Mouse (Mus musculus) gastrocnemius, adult 2 months (tissue): Measurements from ENCODE around the gene Pank4. TPM values are rescaled to one million over a fixed set of nuclear protein-coding genes. Genes with fewer than 3 reads are reported as not detected.
A peak's percentile ranks its signal among the peaks of the same experiment; 100 is the strongest.

ENCODE experiments used
- DNase-seq: peaks from one replicate; pipeline ENCODE4 v3.0.0; 2022
- H3K27ac ChIP-seq: fragments of 200-600 bp; 2 replicates; pipeline ENCODE4 v1.8.1; 2022; ENCODE audit warnings: mild to moderate bottlenecking
- H3K4me3 ChIP-seq: fragments of 200-600 bp; 2 replicates; pipeline ENCODE4 v1.8.1; 2022; ENCODE audit warnings: mild to moderate bottlenecking, moderate library complexity
- CTCF ChIP-seq: fragments of 200-600 bp; IDR thresholded peaks from 2 replicates; pipeline ENCODE4 v1.8.1; 2022; ENCODE audit warnings: antibody characterized with exemption, mild to moderate bottlenecking, moderate library complexity
- intact Hi-C: fragments of 180-260 bp; cut with DNase I; formaldehyde crosslinking; loops from one replicate; pipeline ENCODE4 v1.15.1; 2025
- total RNA-seq, 2 experiments: library from RNA; stranded (reverse); gene quantifications; 2 replicates each; pipeline ENCODE4 v1.2.3; 2021

Pank4 gene
- total RNA-seq, 2 experiments from 2014 or later = 33.8 to 43.6 TPM

DNA sequence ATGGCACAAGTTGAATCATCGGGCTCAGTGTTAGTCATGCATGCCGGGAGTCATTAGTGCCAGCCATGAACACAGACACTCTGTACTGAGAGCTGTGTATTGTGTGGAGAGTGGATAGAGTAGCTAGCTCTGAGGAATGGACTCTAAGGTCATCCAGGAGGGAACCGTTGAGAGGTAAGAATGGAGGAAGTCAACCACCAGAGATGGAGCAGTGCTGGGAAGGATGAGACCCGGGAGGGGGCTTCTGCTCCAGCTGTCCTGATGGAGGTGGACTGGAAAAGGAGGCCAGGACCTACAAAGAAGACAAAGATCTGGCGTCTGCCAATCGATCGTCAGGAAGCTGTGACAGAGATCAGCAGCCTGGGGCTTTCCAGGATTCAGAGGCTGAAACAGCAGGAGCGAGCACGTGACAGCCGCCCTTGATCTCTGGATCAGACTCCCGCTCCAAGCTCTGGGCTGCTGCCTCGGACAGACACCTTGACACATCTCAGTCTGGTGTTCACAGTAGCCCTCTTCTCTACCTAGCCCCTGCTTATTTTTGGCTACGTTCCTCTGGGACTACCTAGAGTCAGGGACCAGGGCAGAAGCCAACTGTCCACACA lies 30.5 kb upstream of the Pank4 start:
- intact Hi-C loops = no loop called here
- TF ChIP-seq CTCF = no peak
- DNase-seq = no peak
- no peak overlapping the region for H3K27ac ChIP-seq
- H3K4me3 ChIP-seq = no peak overlapping the region

DNA sequence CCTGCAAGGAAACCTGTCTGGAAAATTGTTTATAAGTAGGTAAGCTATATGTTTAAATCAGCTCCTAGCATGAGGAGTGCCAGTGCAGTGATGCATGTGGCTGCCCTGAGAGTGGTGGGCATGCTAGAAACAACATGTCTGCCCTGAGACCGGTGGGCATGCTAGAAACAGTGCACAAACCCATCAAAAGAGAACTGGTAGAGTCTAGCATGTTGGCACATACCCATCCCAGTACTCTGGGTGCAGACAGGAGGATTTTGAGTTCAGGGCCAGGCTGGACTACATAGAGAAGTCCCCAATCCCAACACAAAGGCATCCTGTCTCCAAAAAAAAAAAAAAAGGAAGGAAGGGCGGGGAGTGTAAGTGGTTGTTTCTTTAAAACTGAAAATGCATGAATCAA lies 29.1 kb upstream of the Pank4 start:
- no peak for TF ChIP-seq CTCF
- no peak for DNase-seq
- Histone ChIP-seq H3K4me3 (no peak overlapping the region), H3K27ac (no peak overlapping the region)
- intact Hi-C loops = no loop called here

- Histone ChIP-seq H3K27ac (no peak overlapping the region), H3K4me3 (no peak overlapping the region)
- intact Hi-C loops = no loop called here
- no peak for DNase-seq
- TF ChIP-seq CTCF = no peak
These were observed 28.1 kb upstream of the Pank4 start for GRCm38 (mm10) chr4:154935788-154936187.

- H3K4me3 ChIP-seq = no peak overlapping the region
- TF ChIP-seq CTCF = no peak
- DNase-seq = no peak
- intact Hi-C loops = no loop called here
- no peak overlapping the region for H3K27ac ChIP-seq
These were observed 27.2 kb upstream of the Pank4 start for GRCm38 (mm10) chr4:154936542-154937255.

DNA sequence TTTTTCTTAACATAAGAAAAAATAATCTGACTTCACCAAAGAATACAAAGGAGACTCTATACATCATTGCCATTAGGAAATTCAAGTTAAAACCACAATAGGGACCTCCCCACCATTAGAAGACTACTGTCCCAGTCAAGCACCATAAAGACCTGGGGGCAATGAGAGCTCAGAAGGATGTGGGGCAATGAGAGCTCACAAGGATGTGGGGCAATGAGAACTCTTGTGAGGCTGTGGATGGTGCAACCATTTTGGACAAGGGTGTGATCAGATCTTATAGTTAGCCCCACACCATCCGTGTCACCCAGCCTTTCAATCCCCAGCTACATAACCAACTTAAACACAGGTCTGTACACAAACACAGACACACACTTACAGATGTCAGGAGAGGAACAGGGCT lies 26.2 kb upstream of the Pank4 start:
- no peak for DNase-seq
- H3K27ac ChIP-seq = no peak overlapping the region
- intact Hi-C loops = no loop called here
- no peak overlapping the region for H3K4me3 ChIP-seq
- TF ChIP-seq CTCF = no peak

DNA sequence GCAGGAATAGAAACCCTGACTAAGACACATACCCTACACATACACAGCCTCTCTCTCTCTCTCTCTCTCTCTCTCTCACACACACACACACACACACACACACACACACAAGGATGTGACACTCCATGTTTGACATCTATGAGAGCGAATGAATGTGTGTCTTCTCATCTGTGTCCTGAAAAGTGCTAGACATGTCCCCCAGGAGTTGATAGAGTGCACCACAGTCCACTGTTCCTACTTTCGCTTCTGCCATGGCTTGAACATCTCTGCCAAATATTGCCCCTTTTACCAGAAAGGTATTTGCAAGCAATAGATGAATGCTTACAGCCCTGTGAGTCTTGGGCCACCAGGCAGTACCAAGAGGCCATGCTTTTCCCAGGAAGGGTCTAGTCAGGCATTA lies 23.8 kb upstream of the Pank4 start:
- TF ChIP-seq CTCF = no peak
- DNase-seq = no peak
- H3K27ac ChIP-seq = no peak overlapping the region
- no peak overlapping the region for H3K4me3 ChIP-seq
- intact Hi-C loops = no loop called here

DNA sequence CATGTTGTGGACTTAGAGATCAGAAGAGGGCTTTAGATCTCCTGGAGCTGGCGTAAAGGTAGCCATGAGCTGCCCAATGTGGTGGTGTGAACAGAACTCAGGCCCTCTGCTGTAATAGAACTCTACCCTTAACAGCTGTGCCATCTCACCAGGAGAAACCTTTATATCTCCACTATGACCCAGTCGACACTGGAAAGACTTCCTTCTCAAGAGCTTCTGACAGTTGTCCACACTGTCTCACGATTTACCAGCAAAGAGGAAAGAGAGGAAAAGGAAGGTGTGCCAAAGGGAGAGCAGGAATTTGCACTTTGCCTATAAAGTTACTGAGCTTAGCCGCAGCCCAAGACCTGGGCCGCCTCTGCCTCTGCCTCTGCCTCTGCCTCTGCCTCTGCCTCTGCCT lies 22.1 kb upstream of the Pank4 start:
- intact Hi-C loops = no loop called here
- TF ChIP-seq CTCF = no peak
- DNase-seq = no peak
- Histone ChIP-seq H3K4me3 (no peak overlapping the region), H3K27ac (no peak overlapping the region)

DNA sequence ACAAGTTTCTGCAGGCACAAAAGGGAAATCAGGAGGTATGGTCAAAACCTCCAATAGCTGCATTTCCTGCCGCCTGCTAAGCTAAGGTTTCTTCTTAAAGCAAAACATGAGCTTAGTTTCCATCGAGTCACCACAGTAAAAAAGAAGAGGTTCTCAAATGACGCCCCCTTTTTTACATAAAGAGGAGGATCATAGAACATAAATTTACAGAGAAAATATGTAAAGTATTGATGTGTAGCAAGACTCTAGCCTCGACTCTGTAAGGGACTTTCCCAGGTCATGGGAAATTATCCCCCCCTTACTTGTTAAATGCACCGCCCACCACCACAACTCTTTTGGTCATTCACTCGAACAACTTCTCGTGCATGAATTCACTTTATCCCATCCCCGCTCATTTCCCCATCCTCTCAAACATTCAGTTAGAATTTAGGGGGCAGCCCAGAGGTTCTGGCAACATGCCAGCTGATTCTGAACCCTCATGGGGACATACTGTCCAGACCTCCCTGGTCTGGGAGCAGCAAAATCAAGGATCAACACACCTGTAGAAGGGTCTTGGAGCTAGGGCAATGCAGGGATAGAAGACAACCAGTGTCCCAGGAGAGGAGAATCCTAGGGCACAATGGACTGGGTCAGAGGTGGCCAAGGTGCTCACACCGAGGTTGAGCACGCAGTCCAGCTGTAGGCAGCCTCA lies 21.1 kb upstream of the Pank4 start:
- Histone ChIP-seq H3K4me3 (no peak overlapping the region), H3K27ac (no peak overlapping the region)
- TF ChIP-seq CTCF = no peak
- DNase-seq = no peak
- intact Hi-C loops = no loop called here

- no peak for TF ChIP-seq CTCF
- H3K4me3 ChIP-seq = no peak overlapping the region
- DNase-seq = no peak
- intact Hi-C loops = loop anchor here (1.0 to 2.0 kb wide), 4 partner anchors 23 to 123 kb away; no protein-coding TSS in a partner anchor
- peak overlapping the region; percentile 46; the same call in 1 of the 2 replicates for H3K27ac ChIP-seq
These were observed 20.4 kb upstream of the Pank4 start for GRCm38 (mm10) chr4:154943323-154944039.

GRCm38 (mm10) chr4:154944121-154944590 lies 19.8 kb upstream of the Pank4 start:
- TF ChIP-seq CTCF = no peak; the same call in 1 of the 2 replicates
- Histone ChIP-seq H3K4me3 (no peak overlapping the region), H3K27ac (peak overlapping the region; percentile 46; the same call in 1 of the 2 replicates)
- DNase-seq = peak; percentile 79
- intact Hi-C loops = loop anchor here (1.0 to 2.0 kb wide), 4 partner anchors 23 to 122 kb away; no protein-coding TSS in a partner anchor

GRCm38 (mm10) chr4:154946319-154946718 lies 17.6 kb upstream of the Pank4 start:
- intact Hi-C loops = no loop called here
- Histone ChIP-seq H3K27ac (peak overlapping the region; percentile 58), H3K4me3 (peak overlapping the region; percentile 58)
- no peak for TF ChIP-seq CTCF
- DNase-seq = peak; percentile 80
